Mouse (Mus musculus) olfactory bulb, adult 2 months (tissue): ENCODE measurements around the gene Olfr68. TPM values are rescaled to one million over a fixed set of nuclear protein-coding genes. Genes with fewer than 3 reads are reported as not detected.
"Not testable (repeated sequence)": the region's sequence is repeated elsewhere in the genome, so short reads cannot be mapped to it uniquely, and the experiment has no call there.

Experiments
- H3K27ac ChIP-seq: fragments of 200-500 bp; 2 replicates; pipeline ENCODE4 v1.5.1; 2012; ENCODE audit warnings: low read depth, low read length; ENCODE audit not compliant: insufficient read depth
- H3K4me1 ChIP-seq: fragments of 200-500 bp; 2 replicates; pipeline ENCODE4 v1.6.1; 2012; ENCODE audit warnings: low read length; ENCODE audit not compliant: control insufficient read depth, insufficient read depth
- H3K4me3 ChIP-seq: fragments of 200-500 bp; 2 replicates; pipeline ENCODE4 v1.5.1; 2012; ENCODE audit warnings: mild to moderate bottlenecking, low read depth, low read length, moderate library complexity; ENCODE audit not compliant: insufficient read depth
- CTCF ChIP-seq: fragments of 200-500 bp; IDR thresholded peaks from 2 replicates; pipeline ENCODE4 v1.5.1; 2012; ENCODE audit warnings: low read depth, mild to moderate bottlenecking, low read length, moderate library complexity; ENCODE audit not compliant: insufficient read depth
- POLR2A ChIP-seq: fragments of 200-500 bp; IDR thresholded peaks from 2 replicates; pipeline ENCODE4 v1.6.1; 2012; ENCODE audit warnings: mild to moderate bottlenecking, low read depth, low read length, moderate library complexity; ENCODE audit not compliant: insufficient read depth
- WGBS: fragments of 180-500 bp; shearing (Covaris S2); methylation state at CpG from one replicate; pipeline ENCODE4 v1.1.7; 2018; 5-methylcytosine and 5-hydroxymethylcytosine counted together
- polyA plus RNA-seq: library from polyadenylated mRNA; stranded (reverse); fragments of >200 nt; gene quantifications from 2 replicates; pipeline ENCODE4 v1.2.4, GENCODE M21; 2012; ENCODE audit warnings: low replicate concordance; ENCODE audit not compliant: missing spikeins, insufficient read depth, insufficient read length

Gene Olfr68
- polyA plus RNA-seq, 1 experiment: not detected

GRCm38 (mm10) chr7:103812174-103812573 is 32.7 kb upstream of the Olfr68 start:
- 76% methylated on average over 1 of the region's 1 CpGs for WGBS
- no peak overlapping the region for H3K27ac ChIP-seq
- TF ChIP-seq POLR2A (no peak), CTCF (no peak)
- no peaks in the 10 kb centered on the region for H3K4me1 ChIP-seq
- no peak overlapping the region for H3K4me3 ChIP-seq

GRCm38 (mm10) chr7:103811223-103811845 is 31.8 kb upstream of the Olfr68 start:
- Histone ChIP-seq H3K27ac (no peak overlapping the region), H3K4me1 (no peaks in the 10 kb centered on the region), H3K4me3 (no peak overlapping the region)
- 92% methylated on average over 1 of the region's 1 CpGs for WGBS
- no peak for TF ChIP-seq POLR2A
- no peak for TF ChIP-seq CTCF

- no peaks in the 10 kb centered on the region for H3K4me1 ChIP-seq
- WGBS: 74% methylated on average over 3 of the region's 3 CpGs
- TF ChIP-seq POLR2A (no peak), CTCF (no peak)
- H3K27ac ChIP-seq: no peak overlapping the region
- H3K4me3 ChIP-seq: no peak overlapping the region
Observed at GRCm38 (mm10) chr7:103810746-103811145, 31.2 kb upstream of the Olfr68 start.

- Histone ChIP-seq H3K4me3 (no peak overlapping the region), H3K4me1 (no peaks in the 10 kb centered on the region), H3K27ac (no peak overlapping the region)
- WGBS: 91% methylated on average over 1 of the region's 1 CpGs
- no peak for TF ChIP-seq POLR2A
- TF ChIP-seq CTCF: no peak
Observed at GRCm38 (mm10) chr7:103810296-103810695, 30.8 kb upstream of the Olfr68 start.

- no peak overlapping the region for H3K4me3 ChIP-seq
- H3K4me1 ChIP-seq: no peaks in the 10 kb centered on the region
- TF ChIP-seq POLR2A: no peak
- no peak for TF ChIP-seq CTCF
- H3K27ac ChIP-seq: no peak overlapping the region
- WGBS: 68% methylated on average over 1 of the region's 1 CpGs
Observed at GRCm38 (mm10) chr7:103809801-103810155, 30.3 kb upstream of the Olfr68 start.

GRCm38 (mm10) chr7:103808971-103809800 is 29.7 kb upstream of the Olfr68 start:
- TF ChIP-seq CTCF: no peak
- TF ChIP-seq POLR2A: no peak
- Histone ChIP-seq H3K27ac (no peak overlapping the region), H3K4me1 (no peaks in the 10 kb centered on the region), H3K4me3 (no peak overlapping the region)
- WGBS: 65% methylated on average over 5 of the region's 5 CpGs

GRCm38 (mm10) chr7:103808120-103808519 is 28.6 kb upstream of the Olfr68 start:
- H3K27ac ChIP-seq, H3K4me1 ChIP-seq, H3K4me3 ChIP-seq: not testable (repeated sequence)
- WGBS: 69% methylated on average over 2 of the region's 2 CpGs

GRCm38 (mm10) chr7:103806856-103807255 is 27.4 kb upstream of the Olfr68 start:
- 76% methylated on average over 1 of the region's 1 CpGs for WGBS
- no peaks in the 10 kb centered on the region for H3K4me1 ChIP-seq
- no peak for TF ChIP-seq CTCF
- no peak for TF ChIP-seq POLR2A
- H3K27ac ChIP-seq: no peak overlapping the region
- H3K4me3 ChIP-seq: no peak overlapping the region

GRCm38 (mm10) chr7:103792669-103793388 is 13.3 kb upstream of the Olfr68 start:
- H3K4me3 ChIP-seq: no peak overlapping the region
- 22% methylated on average over 4 of the region's 4 CpGs for WGBS
- TF ChIP-seq POLR2A (no peak), CTCF (no peak)
- no peaks in the 10 kb centered on the region for H3K4me1 ChIP-seq
- no peak overlapping the region for H3K27ac ChIP-seq
